Mouse (Mus musculus) CD4-positive naive resting alpha-beta T cell, adult 76 days (primary cell): ENCODE results near the gene Cxcl15. TPM values are rescaled to one million over a fixed set of nuclear protein-coding genes. Genes with fewer than 3 reads are reported as not detected.

Experiments
- total RNA-seq: library from RNA; stranded (reverse); gene quantifications from one replicate; pipeline ENCODE4 v1.2.4, GENCODE M21; 2023

The Cxcl15 gene
- total RNA-seq: not detected

DNA sequence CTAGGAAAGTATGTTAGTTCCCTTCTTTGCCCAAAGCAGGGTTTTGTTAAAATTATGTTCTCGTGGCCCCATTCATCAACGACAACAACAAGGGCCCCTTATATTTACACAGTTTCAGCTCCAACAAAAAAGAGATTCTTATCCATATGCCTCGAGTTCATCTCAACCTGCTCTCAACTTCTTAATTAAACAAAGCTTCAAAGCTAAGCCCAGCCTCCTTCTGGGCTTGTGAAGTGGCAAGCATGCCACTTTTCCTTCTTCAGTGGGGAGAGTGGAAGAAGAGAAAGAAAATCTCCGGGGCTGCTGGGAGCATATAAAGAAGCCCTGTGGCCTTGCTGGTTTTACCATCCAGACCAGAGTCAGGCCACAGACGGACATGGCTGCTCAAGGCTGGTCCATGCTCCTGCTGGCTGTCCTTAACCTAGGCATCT, at the start of gene Cxcl15:
Gene Cxcl15 (plus strand): TSS at position 340 of the 431 bp plus-strand sequence.

DNA sequence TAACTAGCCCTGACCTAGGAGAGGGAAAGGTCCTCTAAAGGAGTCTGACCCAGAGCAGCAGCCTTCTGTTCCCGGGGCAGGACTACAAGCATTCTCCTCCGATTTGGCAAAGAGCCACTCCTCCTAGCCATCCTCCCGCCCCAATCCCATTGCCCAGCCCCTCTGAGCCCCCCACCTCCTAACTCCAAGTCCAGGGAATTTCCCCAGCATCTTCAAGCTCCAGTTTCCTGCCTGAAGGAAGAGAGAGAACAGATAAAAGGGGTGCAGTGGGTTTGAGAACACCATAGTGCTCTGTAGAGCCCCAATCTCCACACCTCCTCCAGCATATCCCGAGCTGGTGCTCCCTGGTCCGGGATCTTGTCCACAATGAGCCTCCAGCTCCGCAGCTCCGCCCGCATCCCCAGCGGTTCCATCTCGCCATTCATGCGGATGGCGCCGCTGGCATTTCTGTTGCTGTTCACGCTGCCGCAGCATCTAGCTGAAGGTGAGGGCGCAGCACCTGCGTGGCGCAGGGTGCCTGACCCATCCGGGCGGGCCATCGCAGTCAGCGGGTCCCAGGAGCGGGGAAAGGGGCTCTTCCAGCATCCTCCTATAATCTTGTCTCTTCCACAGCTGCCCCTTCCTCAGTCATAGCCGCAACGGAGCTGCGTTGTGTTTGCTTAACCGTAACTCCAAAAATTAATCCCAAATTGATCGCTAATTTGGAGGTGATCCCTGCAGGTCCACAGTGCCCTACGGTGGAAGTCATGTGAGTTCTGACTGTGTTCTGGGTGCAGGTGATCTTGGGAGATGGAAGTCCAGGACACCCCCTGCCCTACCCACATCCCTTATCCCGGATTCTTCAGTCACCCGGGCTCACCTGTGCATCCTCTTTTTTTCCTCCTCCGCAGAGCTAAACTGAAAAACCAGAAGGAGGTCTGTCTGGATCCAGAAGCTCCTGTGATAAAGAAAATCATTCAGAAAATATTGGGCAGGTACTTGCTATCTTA, 35.0 kb upstream of the Cxcl15 start, which contains the start of gene Cxcl5:
Gene Cxcl5 (plus strand): TSS at position 284 of the 989 bp plus-strand sequence.

GRCm38 (mm10) chr5:90768218-90768617, 26.1 kb upstream of the Cxcl15 start, which contains the start of gene Ppbp:
TSS of gene Ppbp (plus strand) at chr5:90768518.

GRCm38 (mm10) chr5:90771880-90772653, 22.3 kb upstream of the Cxcl15 start, which contains the start of gene Pf4:
TSS of gene Pf4 (plus strand) at chr5:90772435.

DNA sequence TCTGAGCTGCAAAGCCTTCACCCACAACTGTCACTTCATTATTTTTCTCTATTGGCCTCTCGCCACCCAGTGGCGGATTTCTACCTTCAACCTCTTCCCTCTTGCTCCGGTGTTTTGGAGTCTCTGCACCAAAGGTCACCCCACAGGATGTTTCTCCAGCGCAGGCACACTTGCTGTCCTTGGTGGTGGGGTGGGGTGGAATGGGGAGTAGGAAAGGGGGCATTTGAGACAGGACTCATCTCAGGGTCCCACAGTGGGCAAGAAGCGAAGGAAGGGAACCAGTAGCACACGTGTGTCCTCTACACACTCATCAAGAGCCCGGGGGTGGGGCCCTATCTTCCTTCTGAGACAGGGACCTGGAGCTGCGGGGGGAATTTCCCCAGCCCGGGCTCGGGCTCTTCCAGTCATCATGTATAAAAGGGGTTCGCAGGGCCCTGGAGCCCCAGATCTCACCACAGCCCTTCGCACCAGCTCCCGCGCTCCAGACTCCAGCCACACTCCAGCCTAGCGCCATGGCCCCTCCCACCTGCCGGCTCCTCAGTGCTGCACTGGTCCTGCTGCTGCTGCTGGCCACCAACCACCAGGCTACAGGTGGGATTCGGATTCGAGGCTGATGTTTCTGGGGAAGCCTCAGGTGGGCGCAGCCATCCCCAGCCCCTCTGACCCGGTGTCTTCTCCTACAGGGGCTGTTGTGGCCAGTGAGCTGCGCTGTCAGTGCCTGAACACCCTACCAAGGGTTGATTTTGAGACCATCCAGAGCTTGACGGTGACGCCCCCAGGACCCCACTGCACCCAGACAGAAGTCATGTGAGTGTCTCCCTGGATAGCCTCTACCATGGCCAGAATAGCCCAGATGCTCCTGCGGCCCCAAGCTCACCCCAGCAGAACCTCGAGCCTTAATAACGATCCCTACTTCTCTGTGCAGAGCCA, 8.4 kb upstream of the Cxcl15 start, which contains the start of gene Cxcl3:
Gene Cxcl3 (plus strand): TSS at position 445 of the 930 bp plus-strand sequence.

Other genes with a start within 250 kb of the Cxcl15 start
- not detected for gene 5830473C10Rik, start 233.4 kb upstream of the Cxcl15 start, total RNA-seq
- 0.59 TPM for gene Rassf6, start 153.9 kb upstream of the Cxcl15 start, total RNA-seq
- gene Cxcl5, start 35.2 kb upstream of the Cxcl15 start, total RNA-seq: not detected
- 4.5 TPM for gene Ppbp, start 26.0 kb upstream of the Cxcl15 start, total RNA-seq
- gene Pf4, start 22.1 kb upstream of the Cxcl15 start, total RNA-seq: not detected
- not detected for gene Cxcl3, start 8.4 kb upstream of the Cxcl15 start, total RNA-seq
- gene Cxcl1, start 96.7 kb downstream of the Cxcl15 start, total RNA-seq: 0.29 TPM
- 11.2 TPM for gene Cxcl2, start 109.3 kb downstream of the Cxcl15 start, total RNA-seq
- gene Mthfd2l, start 136.6 kb downstream of the Cxcl15 start, total RNA-seq: 6.1 TPM
- not detected for gene Epgn, start 232.9 kb downstream of the Cxcl15 start, total RNA-seq